Mouse (Mus musculus) neural tube, embryonic 14.5 days (tissue): Measurements from ENCODE around the gene Armcx5. TPM values are rescaled to one million over a fixed set of nuclear protein-coding genes. Genes with fewer than 3 reads are reported as not detected.

Experiments used
- microRNA counts: library from miRNA; unstranded; fragments of <30 nt; microRNA quantifications from one replicate; lab custom pipeline; 2016
- microRNA-seq: library from miRNA; unstranded; fragments of <30 nt; microRNA quantifications from one replicate; pipeline ENCODE4, GENCODE M21; 2016
- polyA plus RNA-seq: library from polyadenylated mRNA; unstranded; fragments of >200 nt; fragmentation: Nextera tagmentation; extraction: Ambion mirVana; gene quantifications from 2 replicates; pipeline ENCODE4 v1.2.1, GENCODE M21; 2014

The Armcx5 gene
- polyA plus RNA-seq, 1 experiment from 2014 or later = 10.3 TPM

MicroRNAs within 50 kb of the gene (microRNA counts, 519-probe panel; counts per million panel counts)
- not detected for microRNA mmu-miR-1970 (lab: Ali Mortazavi, UCI)

Small RNA genes lying within 50 kb of the gene (microRNA-seq; reads per million reads assigned to microRNA genes)
- gene Mir1970 (not detected), gene Mir7646 (not detected)

Other genes with a start within 250 kb of the Armcx5 start
- not detected in 2 replicates for gene AV320801, start 248.1 kb upstream of the Armcx5 start, polyA plus RNA-seq
- gene Nxf7, start 144.0 kb upstream of the Armcx5 start, polyA plus RNA-seq = not detected in 2 replicates
- gene Prame, start 115.0 kb upstream of the Armcx5 start, polyA plus RNA-seq = not detected in 2 replicates
- not detected in 2 replicates for gene Tcp11x2, start 48.9 kb upstream of the Armcx5 start, polyA plus RNA-seq
- not detected in 2 replicates for gene Tmsb15a, start 17.5 kb upstream of the Armcx5 start, polyA plus RNA-seq
- gene Gprasp1, start within 50 bp of the Armcx5 start, polyA plus RNA-seq = 229 and 270 TPM in 2 replicates
- 114 and 127 TPM in 2 replicates for gene Bhlhb9, start 54.9 kb downstream of the Armcx5 start, polyA plus RNA-seq
- gene Gprasp2, start 96.3 kb downstream of the Armcx5 start, polyA plus RNA-seq = 183 and 196 TPM in 2 replicates